Mouse (Mus musculus) left cerebral cortex, adult 2 months (tissue): ENCODE results near the gene Oosp3. TPM values are rescaled to one million over a fixed set of nuclear protein-coding genes. Genes with fewer than 3 reads are reported as not detected.

ENCODE experiments used
- DNase-seq, 2 experiments: peaks; one replicate each; pipeline ENCODE4 v3.0.0; 2021 to 2022; ENCODE audit warnings: low spot score in 2 of 2, mixed read lengths in 1 of 2; ENCODE audit errors: extremely low spot score in 1 of 2
- H3K27ac ChIP-seq: fragments of 200-600 bp; 2 replicates; pipeline ENCODE4 v1.8.1; 2022
- H3K4me3 ChIP-seq: fragments of 200-600 bp; 2 replicates; pipeline ENCODE4 v1.8.1; 2022
- CTCF ChIP-seq: fragments of 200-600 bp; IDR thresholded peaks from 2 replicates; pipeline ENCODE4 v1.8.1; 2022; ENCODE audit warnings: antibody characterized with exemption, mild to moderate bottlenecking, moderate library complexity
- intact Hi-C: fragments of 180-260 bp; cut with DNase I; formaldehyde crosslinking; loops from one replicate; pipeline ENCODE4 v1.15.1; 2025
- long read RNA-seq, 2 experiments: library from polyadenylated mRNA; stranded (forward); transcript quantifications; one replicate each; pipeline ENCODE4 v2.0.0; 2021; ENCODE audit warnings: borderline mapping rate in 2 of 2
- total RNA-seq, 2 experiments: library from RNA; stranded (reverse); gene quantifications; 2 replicates each; pipeline ENCODE4 v1.2.3; 2021

Oosp3 gene
- not detected for total RNA-seq
- long read RNA-seq, experiment 1 = 0 reads
- long read RNA-seq, experiment 2 = 0 reads

DNA sequence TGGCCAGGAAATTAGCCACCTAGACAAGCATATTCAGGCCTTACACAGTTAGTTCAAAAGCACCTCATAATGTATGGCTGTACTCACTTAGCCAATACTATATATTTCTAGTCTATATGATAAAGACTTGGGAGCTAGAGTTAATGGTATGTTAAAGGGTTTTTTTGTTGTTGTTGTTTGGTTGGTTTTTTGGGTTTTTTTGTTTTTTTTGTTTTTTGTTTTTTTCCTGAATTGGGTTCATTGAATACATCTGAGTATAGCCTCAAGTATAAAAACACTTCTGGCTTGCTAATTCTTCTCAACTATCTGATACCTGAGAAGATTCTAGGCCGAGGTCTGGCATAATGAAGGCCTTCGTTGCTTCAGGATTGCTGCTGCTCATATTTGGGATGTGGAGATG is at the start of gene Oosp3:
TSS of gene Oosp3 (plus strand) at position 301 of the 400 bp plus-strand sequence.
- no peak within 1 kb of the TSS for H3K27ac ChIP-seq
- no peak for TF ChIP-seq CTCF
- no peak within 1 kb of the TSS for H3K4me3 ChIP-seq
- intact Hi-C loops = no loop called here
- no peak for DNase-seq

DNA sequence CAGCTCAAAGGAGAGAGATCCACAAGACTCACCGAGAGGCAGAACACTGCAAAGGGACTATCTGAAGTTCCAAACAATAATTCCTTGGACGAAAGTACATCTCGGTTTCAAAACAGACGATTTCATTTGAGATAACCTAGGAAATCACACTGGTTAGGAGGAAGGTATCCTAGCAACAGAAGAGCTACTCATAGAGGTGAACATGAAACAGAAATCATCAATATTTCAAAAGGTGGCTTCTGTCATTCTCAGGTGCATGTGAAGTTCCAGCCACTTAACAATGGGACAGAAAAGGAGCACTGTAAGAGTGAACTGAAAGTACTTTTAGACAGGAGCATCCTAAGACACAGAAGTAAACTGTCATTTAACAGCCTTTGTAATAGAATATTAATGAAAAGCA is 47.3 kb upstream of the Oosp3 start:
- no peak for TF ChIP-seq CTCF
- intact Hi-C loops = no loop called here
- Histone ChIP-seq H3K4me3 (no peak overlapping the region), H3K27ac (no peak overlapping the region)
- DNase-seq = no peak

DNA sequence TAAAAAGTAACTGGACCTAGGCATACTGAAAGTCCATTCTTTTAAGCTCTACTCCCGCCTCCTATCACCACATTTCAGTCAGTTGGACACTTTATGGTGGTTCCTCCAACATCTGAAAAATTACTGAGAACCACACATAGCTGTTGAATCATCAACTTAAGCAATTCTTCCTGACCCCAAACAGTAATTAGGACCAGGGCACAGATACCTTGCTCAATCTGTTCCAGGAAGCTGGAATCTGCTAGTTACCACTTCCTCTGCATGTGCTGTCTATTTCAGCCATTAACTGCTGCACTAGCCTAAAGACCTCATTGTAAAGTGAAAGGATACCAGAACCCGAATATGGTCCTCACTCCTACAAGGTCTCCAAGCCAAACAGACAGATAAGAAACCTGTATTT is 37.7 kb upstream of the Oosp3 start:
- intact Hi-C loops = no loop called here
- no peak overlapping the region for H3K27ac ChIP-seq
- TF ChIP-seq CTCF = no peak
- no peak for DNase-seq
- no peak overlapping the region for H3K4me3 ChIP-seq

GRCm38 (mm10) chr19:11660459-11660858 is 36.4 kb upstream of the Oosp3 start, which contains the start of gene Oosp2:
TSS of gene Oosp2 (minus strand) at chr19:11660559.
- Histone ChIP-seq H3K27ac (no peak within 1 kb of the TSS), H3K4me3 (no peak within 1 kb of the TSS)
- no peak for TF ChIP-seq CTCF
- intact Hi-C loops = no loop called here
- no peak for DNase-seq

GRCm38 (mm10) chr19:11661562-11661961 is 35.3 kb upstream of the Oosp3 start:
- Histone ChIP-seq H3K27ac (no peak overlapping the region), H3K4me3 (no peak overlapping the region)
- no peak for TF ChIP-seq CTCF
- DNase-seq = no peak
- intact Hi-C loops = no loop called here

- no peak for TF ChIP-seq CTCF
- no peak within 1 kb of the TSS for H3K4me3 ChIP-seq
- H3K27ac ChIP-seq = no peak within 1 kb of the TSS
- DNase-seq = no peak
- intact Hi-C loops = no loop called here
These were observed 6.0 kb upstream of the Oosp3 start, which contains the start of gene Oosp1 for GRCm38 (mm10) chr19:11690839-11691238. TSS of gene Oosp1 (minus strand) at chr19:11691150.

DNA sequence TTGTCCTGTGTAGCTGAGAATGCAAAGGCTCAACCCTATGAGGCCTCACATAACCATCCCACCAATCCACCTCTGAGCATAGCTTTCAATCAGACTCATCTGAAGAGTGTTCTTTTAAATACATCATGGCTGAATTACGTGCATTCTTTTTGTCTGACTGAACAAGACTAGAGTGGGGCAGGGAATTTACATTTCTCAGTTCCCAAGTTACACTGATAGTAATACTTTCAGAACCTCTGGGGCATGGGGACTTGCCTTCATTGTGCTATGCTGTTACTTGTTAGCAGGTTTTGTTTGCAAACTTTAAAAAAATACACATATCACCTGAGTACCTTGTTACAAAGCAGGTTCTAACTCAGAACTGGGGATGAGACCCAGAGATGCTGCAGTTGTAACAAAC is 5.4 kb upstream of the Oosp3 start:
- DNase-seq = no peak
- no peak overlapping the region for H3K4me3 ChIP-seq
- no peak overlapping the region for H3K27ac ChIP-seq
- intact Hi-C loops = no loop called here
- TF ChIP-seq CTCF = no peak

DNA sequence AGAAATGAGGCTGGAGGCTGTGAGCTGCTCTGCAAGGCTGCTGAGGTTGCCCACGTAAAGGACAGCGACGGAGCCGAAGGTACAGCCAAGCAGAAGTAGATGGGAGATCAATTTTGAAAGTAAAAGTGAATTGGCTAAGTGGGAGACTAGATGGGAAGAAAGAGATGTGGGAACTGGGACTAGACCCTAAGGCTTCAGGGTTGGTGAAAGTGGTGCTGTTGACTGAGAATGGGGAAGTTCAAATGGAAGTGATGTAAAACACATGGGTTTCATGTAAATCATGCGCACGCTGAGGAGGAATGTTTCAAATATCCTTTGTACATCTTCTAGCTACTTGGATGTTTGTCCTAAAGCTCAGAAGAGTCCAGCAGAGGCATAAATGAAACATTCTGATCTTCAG is 1.5 kb downstream of the Oosp3 start:
- Histone ChIP-seq H3K4me3 (no peak overlapping the region), H3K27ac (no peak overlapping the region)
- intact Hi-C loops = no loop called here
- DNase-seq = no peak
- no peak for TF ChIP-seq CTCF

- H3K27ac ChIP-seq = no peak overlapping the region
- no peak for DNase-seq
- H3K4me3 ChIP-seq = no peak overlapping the region
- intact Hi-C loops = no loop called here
- no peak for TF ChIP-seq CTCF
These were observed 15.6 kb downstream of the Oosp3 start for GRCm38 (mm10) chr19:11712451-11712850.

- Histone ChIP-seq H3K27ac (no peak overlapping the region), H3K4me3 (no peak overlapping the region)
- no peak for DNase-seq
- TF ChIP-seq CTCF = no peak
- intact Hi-C loops = no loop called here
These were observed 23.2 kb downstream of the Oosp3 start for GRCm38 (mm10) chr19:11720071-11720470.

DNA sequence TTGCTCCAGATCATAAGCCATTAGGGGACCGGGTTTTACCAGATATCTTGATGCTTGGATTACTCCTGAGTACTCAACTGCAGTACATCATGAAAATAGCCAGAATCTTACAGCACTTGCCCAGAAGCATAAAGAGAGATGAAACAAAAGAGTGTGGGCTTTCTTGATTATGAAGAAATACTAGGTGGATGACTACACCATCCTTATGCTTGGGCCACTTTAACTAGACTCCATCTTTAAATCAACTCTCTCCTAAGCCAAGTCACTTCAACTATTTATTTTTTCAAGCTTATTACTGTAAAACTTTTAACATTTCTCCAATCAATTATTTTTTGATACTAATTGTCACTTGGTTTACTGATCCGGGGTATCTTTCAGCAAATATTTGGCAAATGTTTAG is 27.0 kb downstream of the Oosp3 start:
- H3K4me3 ChIP-seq = no peak overlapping the region
- no peak overlapping the region for H3K27ac ChIP-seq
- no peak for DNase-seq
- no peak for TF ChIP-seq CTCF
- intact Hi-C loops = no loop called here

DNA sequence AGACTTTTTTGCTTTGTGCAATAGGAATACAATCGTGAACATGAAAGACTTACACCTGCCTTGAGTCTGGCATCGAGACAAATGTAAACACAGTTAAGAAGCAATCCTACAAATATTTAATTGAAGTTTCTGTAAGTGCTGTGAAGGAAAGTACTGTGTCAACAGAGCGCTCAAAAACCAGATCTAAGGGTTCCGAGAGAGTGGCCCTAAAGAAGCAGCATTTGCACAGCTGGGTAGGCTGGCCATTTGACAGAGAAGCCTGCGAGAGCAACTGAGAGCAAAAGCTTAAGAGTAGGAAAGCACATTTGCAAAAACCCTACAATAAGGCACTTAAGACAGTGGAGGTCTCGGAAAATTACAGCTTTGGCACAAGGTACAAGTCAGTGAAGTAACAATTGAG is 27.4 kb downstream of the Oosp3 start:
- no peak for DNase-seq
- no peak for TF ChIP-seq CTCF
- Histone ChIP-seq H3K4me3 (no peak overlapping the region), H3K27ac (no peak overlapping the region)
- intact Hi-C loops = no loop called here

- intact Hi-C loops = no loop called here
These were observed 29.1 kb downstream of the Oosp3 start for GRCm38 (mm10) chr19:11725915-11726314.

DNA sequence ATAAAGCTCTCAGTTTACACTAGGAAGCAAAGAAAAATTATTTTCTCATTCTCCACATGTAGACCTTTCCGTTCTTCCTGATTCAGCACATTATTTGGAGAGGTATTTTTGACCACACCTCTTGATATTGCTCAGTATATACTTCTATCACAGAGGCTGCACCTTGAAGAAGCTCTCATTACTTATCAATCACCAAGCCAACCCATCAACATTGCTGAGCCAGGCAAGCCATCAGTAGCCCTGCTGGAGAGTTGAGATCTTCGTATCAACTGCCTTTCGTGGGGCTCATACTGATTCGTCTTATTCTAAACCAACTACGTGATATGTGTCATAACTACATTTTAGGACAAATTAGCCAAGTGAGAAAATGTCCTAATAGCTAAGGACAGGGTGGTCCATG is 30.4 kb downstream of the Oosp3 start:
- H3K27ac ChIP-seq = no peak overlapping the region
- no peak overlapping the region for H3K4me3 ChIP-seq
- intact Hi-C loops = no loop called here
- no peak for DNase-seq
- no peak for TF ChIP-seq CTCF

More at GRCm38 (mm10) chr19:11725915-11726314, 29.1 kb downstream of the Oosp3 start:
- no peak for TF ChIP-seq CTCF
- no peak overlapping the region for H3K27ac ChIP-seq
- DNase-seq = no peak
- no peak overlapping the region for H3K4me3 ChIP-seq
